Mouse (Mus musculus) heart, embryonic 14.5 days (tissue): Measurements from ENCODE around the gene Ifnl2. TPM values are rescaled to one million over a fixed set of nuclear protein-coding genes. Genes with fewer than 3 reads are reported as not detected.
A peak's percentile ranks its signal among the peaks of the same experiment; 100 is the strongest.

ENCODE experiments used
- ATAC-seq: fragments of 200-750 bp; cut with Nextera tagmentation; 2 replicates; pipeline ENCODE4 v1.8.0; 2017; ENCODE audit warnings: low read depth, moderate TSS enrichment; ENCODE audit not compliant: insufficient number of reproducible peaks, insufficient read depth, low FRiP score
- H3K27ac ChIP-seq, 2 experiments: fragments of 200-500 bp in 1 of 2; fragments of 300-500 bp in 1 of 2; sonication (generic) in 1 of 2; replicated peaks in 1 of 2; 2 replicates each; pipeline ENCODE4 v1.5.1; 2012 to 2014; ENCODE audit warnings: low read depth in 2 of 2, low read length in 2 of 2, control low read depth in 1 of 2, mild to moderate bottlenecking in 1 of 2, mixed read lengths in 1 of 2; ENCODE audit not compliant: control insufficient read depth in 1 of 2, insufficient read depth in 1 of 2
- H3K27me3 ChIP-seq: fragments of 300-500 bp; sonication (generic); 2 replicates; pipeline ENCODE4 v1.6.1; 2014; ENCODE audit warnings: mild to moderate bottlenecking, low read length, control low read depth; ENCODE audit not compliant: control insufficient read depth, insufficient read depth
- H3K36me3 ChIP-seq: fragments of 300-500 bp; sonication (generic); 2 replicates; pipeline ENCODE4 v1.6.1; 2014; ENCODE audit warnings: mild to moderate bottlenecking, control low read depth, low read length, mixed read lengths; ENCODE audit not compliant: control insufficient read depth, insufficient read depth
- H3K4me1 ChIP-seq, 2 experiments: fragments of 200-500 bp in 1 of 2; fragments of 300-500 bp in 1 of 2; sonication (generic) in 1 of 2; 2 replicates each; pipeline ENCODE4 v1.6.1; 2012 to 2014; ENCODE audit warnings: low read length in 2 of 2, control low read depth in 1 of 2, mixed read lengths in 1 of 2; ENCODE audit not compliant: control insufficient read depth in 2 of 2, insufficient read depth in 2 of 2
- H3K4me2 ChIP-seq: fragments of 300-500 bp; sonication (generic); 2 replicates; pipeline ENCODE4 v1.6.1; 2014; ENCODE audit warnings: mild to moderate bottlenecking, low read length
- H3K4me3 ChIP-seq, 2 experiments: fragments of 200-500 bp in 1 of 2; fragments of 300-500 bp in 1 of 2; sonication (generic) in 1 of 2; 2 replicates each; pipeline ENCODE4 v1.5.1; 2012 to 2014; ENCODE audit warnings: low read length in 2 of 2, mild to moderate bottlenecking in 2 of 2, control low read depth in 1 of 2, low read depth in 1 of 2, moderate library complexity in 1 of 2; ENCODE audit not compliant: control insufficient read depth in 1 of 2, insufficient read depth in 1 of 2
- H3K9ac ChIP-seq: fragments of 300-500 bp; sonication (generic); 2 replicates; pipeline ENCODE4 v1.6.1; 2014; ENCODE audit warnings: mild to moderate bottlenecking, low read length
- H3K9me3 ChIP-seq: fragments of 300-500 bp; sonication (generic); 2 replicates; pipeline ENCODE4 v1.6.1; 2016; ENCODE audit warnings: low read length, control low read depth; ENCODE audit not compliant: control insufficient read depth
- WGBS: fragments of 180-500 bp; shearing (Covaris S2); extraction: QIAGEN DNeasy Blood & Tissue Kit; methylation state at CpG from one replicate; pipeline ENCODE4 v1.1.7; 2014; 5-methylcytosine and 5-hydroxymethylcytosine counted together
- polyA plus RNA-seq: library from polyadenylated mRNA; unstranded; fragments of >200 nt; fragmentation: Nextera tagmentation; extraction: Ambion mirVana; gene quantifications from 2 replicates; pipeline ENCODE4 v1.2.1, GENCODE M21; 2014

Ifnl2 gene
- polyA plus RNA-seq, 1 experiment from 2014 or later = not detected

DNA sequence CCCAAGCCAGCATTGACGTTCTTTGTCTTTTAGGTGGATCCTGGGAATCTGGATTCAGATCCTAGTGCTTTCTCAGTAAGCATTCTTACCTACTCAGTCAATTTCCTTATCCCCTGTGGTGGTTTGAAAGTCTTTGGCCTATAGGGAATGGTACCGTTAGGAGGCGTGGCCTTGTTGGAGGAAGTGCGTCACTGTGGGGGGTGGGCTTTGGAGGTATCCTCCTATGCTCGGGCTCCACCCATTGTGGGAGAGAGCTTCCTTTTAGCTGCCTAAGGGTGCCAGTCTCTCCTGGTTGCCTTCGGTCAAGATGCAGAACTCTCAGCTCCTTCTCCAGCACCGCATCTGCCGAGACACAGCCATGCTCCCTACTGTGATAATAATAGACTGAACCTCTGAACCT is 17.9 kb downstream of the Ifnl2 start:
- Histone ChIP-seq H3K4me1 (peaks cover 2 to 5% of the 10 kb centered on the region in 2 experiments; a peak in 3 of 4 replicates), H3K4me3 (no peak overlapping the region), H3K27me3 (peaks cover 12% of the 10 kb centered on the region), H3K9ac (no peak overlapping the region), H3K36me3 (no peaks in the 10 kb centered on the region), H3K9me3 (no peaks in the 10 kb centered on the region), H3K4me2 (no peak overlapping the region), H3K27ac (no peak overlapping the region)
- ATAC-seq = no peak
- 83% methylated on average over 8 of the region's 8 CpGs for WGBS

DNA sequence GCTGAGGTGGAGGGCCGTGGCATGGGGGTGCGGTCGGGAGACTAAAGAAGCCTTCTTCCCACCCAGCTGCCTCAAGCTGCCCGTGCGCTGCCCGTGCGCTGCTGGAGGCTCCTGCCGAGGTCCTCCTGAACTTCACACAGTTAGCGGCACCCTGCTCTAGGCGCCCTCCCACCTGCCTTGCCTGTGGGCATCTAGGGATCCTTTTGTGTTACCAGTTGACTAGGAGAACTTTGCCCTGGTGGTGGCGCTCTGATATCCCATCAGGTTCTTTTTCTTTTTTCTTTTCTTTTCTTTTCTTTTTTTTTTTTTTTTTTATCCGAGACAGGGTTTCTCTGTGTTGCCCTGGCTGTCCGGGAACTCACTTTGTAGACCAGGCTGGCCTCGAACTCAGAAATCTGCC is 19.4 kb downstream of the Ifnl2 start:
- H3K4me2 ChIP-seq = 0 out of 2 replicates have a peak overlapping the region, but pooled peaks have one; percentile 19
- H3K9me3 ChIP-seq = no peaks in the 10 kb centered on the region
- no peak overlapping the region for H3K4me3 ChIP-seq
- H3K27ac ChIP-seq = no peak overlapping the region
- H3K27me3 ChIP-seq = peaks cover 18% of the 10 kb centered on the region
- no peaks in the 10 kb centered on the region for H3K36me3 ChIP-seq
- H3K4me1 ChIP-seq = peaks cover 2 to 5% of the 10 kb centered on the region in 2 experiments; a peak in 3 of 4 replicates
- WGBS = 33% methylated on average over 14 of the region's 14 CpGs
- H3K9ac ChIP-seq = no peak overlapping the region
- ATAC-seq = no peak

DNA sequence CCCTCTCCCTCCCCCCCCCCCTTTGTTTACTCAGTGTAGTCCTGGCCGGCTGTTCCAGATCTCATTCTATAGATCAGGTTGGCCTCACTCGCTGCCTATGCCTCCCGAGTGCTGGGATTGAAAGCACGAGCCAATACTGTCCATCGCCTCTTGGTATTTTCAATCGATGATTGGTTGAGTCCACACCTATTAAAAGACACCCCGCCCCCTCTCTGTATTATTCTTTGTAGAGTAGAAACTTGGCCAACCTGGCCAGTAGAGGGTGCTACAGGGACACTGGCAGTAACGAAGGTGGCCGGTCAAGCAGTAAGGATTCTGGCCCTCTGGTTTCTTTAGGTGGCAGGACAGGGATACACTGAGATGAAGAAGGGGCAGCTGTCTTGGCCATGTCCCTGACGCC is 19.8 kb downstream of the Ifnl2 start:
- Histone ChIP-seq H3K9me3 (no peaks in the 10 kb centered on the region), H3K9ac (no peak overlapping the region), H3K36me3 (no peaks in the 10 kb centered on the region), H3K4me2 (0 out of 2 replicates have a peak overlapping the region, but pooled peaks have one; percentile 19), H3K4me3 (no peak overlapping the region), H3K27ac (no peak overlapping the region), H3K4me1 (peaks cover 2 to 5% of the 10 kb centered on the region in 2 experiments; a peak in 3 of 4 replicates), H3K27me3 (peaks cover 18% of the 10 kb centered on the region)
- ATAC-seq = no peak
- whole genome bisulfite sequencing = 3% methylated on average over 10 of the region's 10 CpGs

DNA sequence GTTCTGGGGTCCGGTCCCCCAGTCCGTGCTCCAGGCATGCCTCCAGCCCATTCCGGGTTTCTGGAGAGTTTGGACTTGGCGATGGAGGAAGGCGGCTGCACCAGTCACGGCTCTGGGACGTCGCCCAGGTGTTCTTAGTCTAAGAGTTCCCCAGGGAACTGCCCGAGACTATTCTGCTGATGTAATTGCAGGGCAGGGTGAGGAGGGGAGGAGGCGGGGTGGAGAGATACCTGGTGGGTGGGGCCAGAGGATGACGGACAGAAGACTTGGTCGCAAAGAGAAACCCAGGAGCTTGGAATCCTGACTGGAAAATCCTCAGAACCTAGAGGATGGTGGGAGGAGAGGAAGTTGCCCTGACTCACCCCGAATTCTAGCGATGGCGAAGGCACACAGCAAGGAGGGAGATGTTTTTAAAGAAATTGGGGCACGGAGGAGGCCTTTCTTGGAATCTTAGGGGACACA is 22.2 kb downstream of the Ifnl2 start:
- 5% methylated on average over 16 of the region's 16 CpGs for WGBS
- ATAC-seq = no peak
- Histone ChIP-seq H3K9me3 (no peaks in the 10 kb centered on the region), H3K9ac (no peak overlapping the region), H3K4me3 (0 out of 4 replicates have a peak overlapping the region, but pooled peaks of 1 of the 2 experiments have one; percentile 3), H3K4me1 (peaks cover 2 to 5% of the 10 kb centered on the region in 2 experiments; a peak in 3 of 4 replicates), H3K4me2 (peak overlapping the region; percentile 46), H3K27me3 (peaks cover 18% of the 10 kb centered on the region), H3K27ac (no peak overlapping the region), H3K36me3 (no peaks in the 10 kb centered on the region)

DNA sequence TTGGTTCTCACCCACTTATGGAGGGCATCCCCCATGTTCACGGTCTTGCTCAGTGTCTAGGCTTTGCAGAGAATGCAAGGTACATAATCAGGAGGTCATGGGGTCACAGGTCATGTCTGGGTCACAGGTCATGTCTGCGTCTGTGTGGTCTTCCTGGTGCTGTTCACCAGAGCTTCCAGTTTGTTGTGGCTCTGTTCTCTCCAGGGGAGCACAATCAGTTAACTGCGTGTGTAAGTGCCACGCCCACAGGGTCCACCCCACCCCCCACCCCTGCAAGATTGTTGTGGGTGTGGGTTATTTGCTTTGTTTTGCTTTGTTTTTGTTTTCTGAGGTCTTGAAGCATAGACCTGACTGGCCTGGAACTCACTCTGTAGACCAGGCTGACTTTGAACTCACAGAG is 26.1 kb downstream of the Ifnl2 start:
- H3K27ac ChIP-seq = no peak overlapping the region
- no peak overlapping the region for H3K9ac ChIP-seq
- H3K4me1 ChIP-seq = peaks cover 2 to 5% of the 10 kb centered on the region in 2 experiments; a peak in 3 of 4 replicates
- 35% methylated on average over 4 of the region's 4 CpGs for WGBS
- peaks cover 18% of the 10 kb centered on the region for H3K27me3 ChIP-seq
- H3K36me3 ChIP-seq = no peaks in the 10 kb centered on the region
- no peak for ATAC-seq
- no peaks in the 10 kb centered on the region for H3K9me3 ChIP-seq
- H3K4me2 ChIP-seq = no peak overlapping the region
- H3K4me3 ChIP-seq = no peak overlapping the region

GRCm38 (mm10) chr7:28482854-28483253 is 27.4 kb downstream of the Ifnl2 start:
- H3K4me1 ChIP-seq = peaks cover 0 to 1% of the 10 kb centered on the region in 2 experiments; a peak in 2 of 4 replicates
- H3K36me3 ChIP-seq = no peaks in the 10 kb centered on the region
- WGBS = 80% methylated on average over 11 of the region's 11 CpGs
- no peak overlapping the region for H3K4me3 ChIP-seq
- ATAC-seq = no peak
- H3K4me2 ChIP-seq = no peak overlapping the region
- H3K9ac ChIP-seq = no peak overlapping the region
- no peaks in the 10 kb centered on the region for H3K9me3 ChIP-seq
- no peak overlapping the region for H3K27ac ChIP-seq
- peaks cover 11% of the 10 kb centered on the region for H3K27me3 ChIP-seq

GRCm38 (mm10) chr7:28478854-28479253 is 31.4 kb downstream of the Ifnl2 start:
- 6% methylated on average over 8 of the region's 8 CpGs for WGBS
- Histone ChIP-seq H3K9me3 (no peaks in the 10 kb centered on the region), H3K27me3 (no peaks in the 10 kb centered on the region), H3K36me3 (no peaks in the 10 kb centered on the region), H3K4me1 (no peaks in the 10 kb centered on the region), H3K27ac (no peak overlapping the region), H3K9ac (no peak overlapping the region), H3K4me2 (no peak overlapping the region), H3K4me3 (no peak overlapping the region)
- no peak for ATAC-seq

DNA sequence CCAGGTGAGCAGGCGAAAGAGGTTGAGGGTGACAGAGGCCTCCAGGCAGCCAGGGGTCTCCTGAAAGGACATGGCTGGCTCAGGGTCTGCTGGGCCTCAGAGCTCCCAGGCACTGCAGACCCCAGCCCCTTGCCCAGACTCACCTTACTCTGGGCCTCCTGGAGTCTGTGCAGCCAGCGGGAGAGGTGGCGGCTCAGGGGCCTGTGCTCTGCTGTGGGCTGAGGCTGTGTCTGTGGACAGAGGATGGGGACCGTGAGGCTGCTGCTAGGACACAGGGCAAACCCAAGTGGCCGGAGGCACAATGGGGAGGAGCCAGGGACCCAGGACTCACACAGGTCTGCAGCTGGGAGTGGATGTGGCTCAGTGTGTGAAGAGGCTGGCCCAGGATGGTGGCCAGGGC is 32.9 kb downstream of the Ifnl2 start:
- no peak overlapping the region for H3K4me2 ChIP-seq
- H3K27ac ChIP-seq = no peak overlapping the region
- H3K4me3 ChIP-seq = no peak overlapping the region
- no peaks in the 10 kb centered on the region for H3K27me3 ChIP-seq
- H3K9me3 ChIP-seq = no peaks in the 10 kb centered on the region
- ATAC-seq = 0 out of 2 replicates have a peak, but pooled peaks have one; percentile 54
- H3K9ac ChIP-seq = no peak overlapping the region
- H3K36me3 ChIP-seq = no peaks in the 10 kb centered on the region
- no peaks in the 10 kb centered on the region for H3K4me1 ChIP-seq
- 85% methylated on average over 5 of the region's 5 CpGs for WGBS
